ENCODE assay signal across 19 mouse cellular contexts in the genomic region with DNA sequence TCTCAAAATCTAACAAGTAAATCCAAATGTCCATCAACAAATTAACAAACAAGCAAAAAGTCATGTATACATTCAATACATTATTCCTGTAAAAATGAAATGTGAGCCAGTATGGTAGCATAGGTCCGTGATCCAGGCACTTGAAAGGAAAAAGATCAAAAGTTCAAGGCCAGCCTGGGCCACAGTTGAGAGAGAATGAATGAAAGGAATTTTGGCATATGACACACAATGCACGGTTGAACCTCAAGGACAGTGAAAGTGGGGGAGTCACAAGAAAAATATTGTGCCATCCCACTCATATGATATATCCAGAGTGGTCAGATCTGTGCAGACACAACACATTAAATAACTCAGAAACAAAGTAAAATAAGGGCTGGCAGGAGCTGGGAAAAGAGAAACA. TPM values are rescaled to one million over a fixed set of nuclear protein-coding genes. Genes with fewer than 3 reads are reported as not detected.
DNase-seq lines count a peak whose midpoint lies in the region; TF ChIP-seq lines count a peak whose summit lies in the region.
"Had no signal": no experiment of that assay in that cellular context is flagged by ENCODE, and none has a peak within 500 bp of the region (broad histone marks: within the 10 kb centered on the region; RNA-seq: fewer than 3 reads in every experiment).

No protein-coding gene starts in this region.

- H3K4me1 ChIP-seq in heart, adult 2 months (ENCODE audit: control insufficient read depth, insufficient read depth, low read length), result peaks cover 17% of the 10 kb centered on the region
- peaks cover 27% of the 10 kb centered on the region; the same call in 1 of the 2 replicates for H3K4me1 ChIP-seq in heart, embryonic 10.5 days

- intact Hi-C loops in heart, adult 2 months (cut with DNase I), result loop anchor here (2.0 kb wide), 1 partner anchor 14 kb away; the partner anchor contains the start of genes Ap4s1 and Strn3

- TF ChIP-seq CTCF in heart, adult 2 months (IDR thresholded peaks at IDR 0.05), result no peak

- H3K36me3 ChIP-seq in heart, adult 2 months (ENCODE audit: control insufficient read depth, insufficient read depth, low read length), result peaks cover 58% of the 10 kb centered on the region
- no peaks in the 10 kb centered on the region for H3K36me3 ChIP-seq in heart, embryonic 10.5 days
- H3K36me3 ChIP-seq: embryonic facial prominence, embryonic 12.5 days; embryonic facial prominence, embryonic 15.5 days; heart, embryonic 13.5 days; hindbrain, embryonic 12.5 days; hindbrain, embryonic 15.5 days had no signal

- TF ChIP-seq POLR2A in heart, adult 2 months (IDR thresholded peaks at IDR 0.05; ENCODE audit: insufficient read depth, low read depth, low read length), result no peak

- no peak overlapping the region for H3K9ac ChIP-seq in heart, adult 2 months (ENCODE audit: low read depth, low read length)
- H3K9ac ChIP-seq: embryonic facial prominence, embryonic 12.5 days; embryonic facial prominence, embryonic 15.5 days; forebrain, postnatal 0 days; heart, embryonic 13.5 days; hindbrain, embryonic 12.5 days; hindbrain, embryonic 15.5 days had no signal

- peak; percentile 38 for DNase-seq in adrenal gland, postnatal 14 days
- no peak for DNase-seq in adrenal gland, adult 18-20 months (ENCODE audit: low spot score in 2 of 2)
- no peak for DNase-seq in heart, adult 2 months
- DNase-seq in heart, embryonic 10.5 days (ENCODE audit: low spot score), result no peak
- DNase-seq in R1 (ENCODE audit: low read depth, low spot score), result peak; percentile 36
- DNase-seq in urinary bladder, postnatal 25 days (ENCODE audit: low spot score), result no peak
- DNase-seq: cerebellum, adult 18-20 months; cerebellum, adult 9-11 months; cerebellum, postnatal 25 days; forebrain, postnatal 0 days; gastrocnemius, postnatal 10 days; gastrocnemius, postnatal 36 days; kidney, adult 18-20 months; kidney, adult 9 months had no signal

- no peaks in the 10 kb centered on the region for H3K9me3 ChIP-seq in heart, embryonic 10.5 days
- H3K9me3 ChIP-seq: embryonic facial prominence, embryonic 12.5 days; embryonic facial prominence, embryonic 15.5 days; heart, embryonic 13.5 days; hindbrain, embryonic 12.5 days; hindbrain, embryonic 15.5 days had no signal

- TF ChIP-seq EP300 in heart, adult 2 months (IDR thresholded peaks at IDR 0.05; ENCODE audit: insufficient read depth, low read depth, low read length), result no peak

- no peak overlapping the region for H3K4me3 ChIP-seq in heart, adult 2 months
- no peak overlapping the region for H3K4me3 ChIP-seq in heart, embryonic 10.5 days
- H3K4me3 ChIP-seq: embryonic facial prominence, embryonic 12.5 days; embryonic facial prominence, embryonic 15.5 days; heart, embryonic 13.5 days; hindbrain, embryonic 12.5 days; hindbrain, embryonic 15.5 days had no signal

- WGBS in heart, adult 2 months, result 20% methylated on average over 2 of the region's 2 CpGs
- 66% methylated on average over 2 of the region's 2 CpGs for WGBS in heart, embryonic 10.5 days

- H3K27me3 ChIP-seq in heart, adult 2 months (ENCODE audit: control insufficient read depth, insufficient read depth, low read length), result peaks cover 1% of the 10 kb centered on the region; the same call in 1 of the 2 replicates
- no peaks in the 10 kb centered on the region for H3K27me3 ChIP-seq in heart, embryonic 10.5 days (ENCODE audit: insufficient read depth, poor library complexity, severe bottlenecking)
- H3K27me3 ChIP-seq: embryonic facial prominence, embryonic 12.5 days; embryonic facial prominence, embryonic 15.5 days; heart, embryonic 13.5 days; hindbrain, embryonic 12.5 days; hindbrain, embryonic 15.5 days had no signal

- peaks cover 9% of the 10 kb centered on the region for H3K79me2 ChIP-seq in heart, adult 2 months (replicated peaks; ENCODE audit: control insufficient read depth, insufficient read depth, low read length)

- H3K27ac ChIP-seq in heart, adult 2 months, result peak overlapping the region; percentile 61
- H3K27ac ChIP-seq in heart, embryonic 10.5 days, result no peak overlapping the region
- H3K27ac ChIP-seq: embryonic facial prominence, embryonic 12.5 days; embryonic facial prominence, embryonic 15.5 days; heart, embryonic 13.5 days; hindbrain, embryonic 12.5 days; hindbrain, embryonic 15.5 days had no signal

RNA-seq across cellular contexts. Expression of gene Ap4s1, which starts 14.4 kb away (rescaled TPM):
- 22.6 and 24.3 TPM in 2 replicates for total RNA-seq in adrenal gland, postnatal 14 days (2021)
- total RNA-seq in adrenal gland, adult 18-20 months (2021), result 10 to 100 TPM; 24.8 to 35.8 TPM
- total RNA-seq in heart, adult 2 months (2021), result 10 to 100 TPM; 52.0 to 65.4 TPM
- 20.4 and 31.1 TPM in 2 replicates for polyA plus RNA-seq in heart, adult 2 months (2012; rRNA removed)
- 34.9 and 36.2 TPM in 2 replicates for polyA plus RNA-seq in heart, embryonic 10.5 days (2016; fragmentation: Nextera tagmentation; extraction: Ambion mirVana)

RNA-seq across cellular contexts. Expression of gene Strn3, which starts 15.3 kb away (rescaled TPM):
- total RNA-seq in adrenal gland, postnatal 14 days (2021), result 83.8 and 88.4 TPM in 2 replicates
- total RNA-seq in adrenal gland, adult 18-20 months (2021), result 10 to 100 TPM; 87.2 to 88.5 TPM
- 100 to 1,000 TPM; 106 to 114 TPM for total RNA-seq in heart, adult 2 months (2021)
- 24.6 and 57.9 TPM in 2 replicates for polyA plus RNA-seq in heart, adult 2 months (2012; rRNA removed)
- polyA plus RNA-seq in heart, embryonic 10.5 days (2016; fragmentation: Nextera tagmentation; extraction: Ambion mirVana), result 37.6 and 39.3 TPM in 2 replicates

Comparison
In these comparisons a context has a peak if more than half of its experiments do, and no peak if none do; other contexts are left out.
1. DNase-seq: peak in adrenal gland, postnatal 14 days (single experiment) and R1 (single experiment); none in adrenal gland, adult 18-20 months (0 of 2), heart, adult 2 months (0 of 2), heart, embryonic 10.5 days (single experiment) and urinary bladder, postnatal 25 days (single experiment).